Mouse (Mus musculus) lung, adult 2 months (tissue): ENCODE measurements at regions not wholly inside any gene's neighbourhood (a gene's known extent, or its start where the extent isn't known, plus 50 kb on each side); places are given as distances from the start of the nearest gene placed in this dataset.

Experiments
- DNase-seq: peaks from one replicate; pipeline ENCODE4 v3.0.0; 2022
- H3K4me1 ChIP-seq: fragments of 200-500 bp; 2 replicates; pipeline ENCODE4 v1.6.1; 2011; ENCODE audit warnings: low read length; ENCODE audit not compliant: control insufficient read depth, insufficient read depth
- H3K4me3 ChIP-seq: fragments of 200-500 bp; replicated peaks from 2 replicates; pipeline ENCODE3; 2011; ENCODE audit warnings: low read depth, mild to moderate bottlenecking, control low read depth, low read length; ENCODE audit errors: extremely low read depth
- CTCF ChIP-seq: fragments of 200-500 bp; IDR thresholded peaks from 2 replicates; pipeline ENCODE4 v1.5.1; 2011; ENCODE audit warnings: mild to moderate bottlenecking, low read length, control low read depth; ENCODE audit not compliant: insufficient read depth
- POLR2A ChIP-seq: fragments of 200-500 bp; IDR thresholded peaks from 2 replicates; pipeline ENCODE4 v1.6.1; 2011; ENCODE audit warnings: low read depth, mild to moderate bottlenecking, control low read depth, low read length, borderline replicate concordance; ENCODE audit errors: extremely low read depth
- WGBS: fragments of 180-500 bp; shearing (Covaris S2); methylation state at CpG from one replicate; pipeline ENCODE4 v1.1.7; 2018; 5-methylcytosine and 5-hydroxymethylcytosine counted together

GRCm38 (mm10) chr15:61098519-61098918 lies 175.7 kb upstream of the A1bg start:
- no peak for DNase-seq
- TF ChIP-seq CTCF (no peak), POLR2A (no peak)
- H3K4me1 ChIP-seq: no peaks in the 10 kb centered on the region
- H3K4me3 ChIP-seq: no peak overlapping the region

GRCm38 (mm10) chr15:61096021-61096781 lies 173.4 kb upstream of the A1bg start:
- TF ChIP-seq CTCF (peak; percentile 23; the same call in 1 of the 2 replicates), POLR2A (no peak)
- Histone ChIP-seq H3K4me1 (no peaks in the 10 kb centered on the region), H3K4me3 (no peak overlapping the region)
- WGBS: 71% methylated on average over 3 of the region's 3 CpGs
- no peak for DNase-seq

- Histone ChIP-seq H3K4me3 (no peak overlapping the region), H3K4me1 (no peaks in the 10 kb centered on the region)
- 66% methylated on average over 7 of the region's 7 CpGs for WGBS
- no peak for DNase-seq
- TF ChIP-seq CTCF: no peak
- TF ChIP-seq POLR2A: no peak
These were observed 132.3 kb upstream of the A1bg start for GRCm38 (mm10) chr15:61055017-61055609.

- Histone ChIP-seq H3K4me1 (no peaks in the 10 kb centered on the region), H3K4me3 (no peak overlapping the region)
- TF ChIP-seq POLR2A: no peak
- no peak for TF ChIP-seq CTCF
- 68% methylated on average over 4 of the region's 4 CpGs for WGBS
- no peak for DNase-seq
These were observed 128.6 kb upstream of the A1bg start for GRCm38 (mm10) chr15:61051363-61051762.

GRCm38 (mm10) chr15:61009509-61009908 lies 86.7 kb upstream of the A1bg start:
- no peak for DNase-seq
- Histone ChIP-seq H3K4me3 (no peak overlapping the region), H3K4me1 (peaks cover 2% of the 10 kb centered on the region)
- WGBS: 92% methylated on average over 3 of the region's 3 CpGs
- TF ChIP-seq POLR2A: no peak
- no peak for TF ChIP-seq CTCF

- no peak for DNase-seq
- WGBS: 48% methylated on average over 3 of the region's 3 CpGs
- peaks cover 2% of the 10 kb centered on the region for H3K4me1 ChIP-seq
- no peak overlapping the region for H3K4me3 ChIP-seq
- TF ChIP-seq POLR2A (no peak), CTCF (no peak)
These were observed 84.7 kb upstream of the A1bg start for GRCm38 (mm10) chr15:61007461-61008059.

GRCm38 (mm10) chr15:61006608-61007007 lies 83.8 kb upstream of the A1bg start:
- Histone ChIP-seq H3K4me1 (peaks cover 2% of the 10 kb centered on the region), H3K4me3 (no peak overlapping the region)
- no peak for DNase-seq
- no peak for TF ChIP-seq POLR2A
- no peak for TF ChIP-seq CTCF
- WGBS: 33% methylated on average over 4 of the region's 4 CpGs

GRCm38 (mm10) chr15:60993971-60994690 lies 71.3 kb upstream of the A1bg start:
- no peak for DNase-seq
- no peak for TF ChIP-seq CTCF
- TF ChIP-seq POLR2A: no peak
- no peaks in the 10 kb centered on the region for H3K4me1 ChIP-seq
- no peak overlapping the region for H3K4me3 ChIP-seq
- 60% methylated on average over 4 of the region's 4 CpGs for WGBS

GRCm38 (mm10) chr15:60993394-60993793 lies 70.6 kb upstream of the A1bg start:
- 93% methylated on average over 2 of the region's 2 CpGs for whole genome bisulfite sequencing
- Histone ChIP-seq H3K4me1 (no peaks in the 10 kb centered on the region), H3K4me3 (no peak overlapping the region)
- TF ChIP-seq CTCF (no peak), POLR2A (no peak)
- no peak for DNase-seq

GRCm38 (mm10) chr15:60982576-60982975 lies 59.8 kb upstream of the A1bg start:
- H3K4me3 ChIP-seq: no peak overlapping the region
- H3K4me1 ChIP-seq: no peaks in the 10 kb centered on the region; the same call in 1 of the 2 replicates
- no peak for TF ChIP-seq CTCF
- no peak for TF ChIP-seq POLR2A
- DNase-seq: no peak
- WGBS: 47% methylated on average over 2 of the region's 2 CpGs
